Mouse (Mus musculus): ENCODE measurements around the gene Dnajc11. TPM values are rescaled to one million over a fixed set of nuclear protein-coding genes. Genes with fewer than 3 reads are reported as not detected.
A peak's percentile ranks its signal among the peaks of the same experiment; 100 is the strongest.

The Dnajc11 gene
- polyA plus RNA-seq, 1 experiment from 2014 or later = 91.3 TPM

GRCm38 (mm10) chr4:152028456-152028855 lies 95.0 kb downstream of the Dnajc11 start:
- Histone ChIP-seq H3K27ac (ENCODE audit: low read depth, low read length) (no peak overlapping the region), H3K4me2 (ENCODE audit: low read depth) (peak overlapping the region; percentile 94), H3K4me3 (ENCODE audit: low read depth, low read length) (peak overlapping the region; percentile 62), H3K27me3 (ENCODE audit: control insufficient read depth, insufficient read depth, low read length) (no peaks in the 10 kb centered on the region), H3K9ac (ENCODE audit: low read length) (no peak overlapping the region), H3K36me3 (ENCODE audit: control insufficient read depth, insufficient read depth, low read length) (no peaks in the 10 kb centered on the region), H3K4me1 (ENCODE audit: control insufficient read depth, insufficient read depth, low read length) (peaks cover 26% of the 10 kb centered on the region), H3K9me3 (ENCODE audit: control insufficient read depth, low read length) (no peaks in the 10 kb centered on the region)
- ATAC-seq (ENCODE audit: insufficient read depth, low FRiP score, low TSS enrichment) = no peak
- DNase-seq (ENCODE audit: low spot score) = no peak
- 59% methylated on average over 15 of the region's 15 CpGs for WGBS

- Histone ChIP-seq H3K9ac (ENCODE audit: low read length) (no peak overlapping the region), H3K27ac (ENCODE audit: low read depth, low read length) (no peak overlapping the region), H3K4me2 (ENCODE audit: low read depth) (no peak overlapping the region), H3K4me3 (ENCODE audit: low read depth, low read length) (no peak overlapping the region), H3K27me3 (ENCODE audit: control insufficient read depth, insufficient read depth, low read length) (no peaks in the 10 kb centered on the region), H3K9me3 (ENCODE audit: control insufficient read depth, low read length) (no peaks in the 10 kb centered on the region), H3K36me3 (ENCODE audit: control insufficient read depth, insufficient read depth, low read length) (no peaks in the 10 kb centered on the region), H3K4me1 (ENCODE audit: control insufficient read depth, insufficient read depth, low read length) (peaks cover 26% of the 10 kb centered on the region)
- DNase-seq (ENCODE audit: low spot score) (no peak), ATAC-seq (ENCODE audit: insufficient read depth, low FRiP score, low TSS enrichment) (no peak)
- WGBS = 43% methylated on average over 5 of the region's 5 CpGs
Observed at GRCm38 (mm10) chr4:152029087-152029486, 95.6 kb downstream of the Dnajc11 start.

- Histone ChIP-seq H3K4me2 (ENCODE audit: low read depth) (no peak overlapping the region), H3K4me3 (ENCODE audit: low read depth, low read length) (no peak overlapping the region), H3K9me3 (ENCODE audit: control insufficient read depth, low read length) (no peaks in the 10 kb centered on the region), H3K27me3 (ENCODE audit: control insufficient read depth, insufficient read depth, low read length) (no peaks in the 10 kb centered on the region), H3K4me1 (ENCODE audit: control insufficient read depth, insufficient read depth, low read length) (peaks cover 26% of the 10 kb centered on the region), H3K27ac (ENCODE audit: low read depth, low read length) (no peak overlapping the region), H3K36me3 (ENCODE audit: control insufficient read depth, insufficient read depth, low read length) (no peaks in the 10 kb centered on the region), H3K9ac (ENCODE audit: low read length) (no peak overlapping the region)
- ATAC-seq (ENCODE audit: insufficient read depth, low FRiP score, low TSS enrichment) (no peak), DNase-seq (ENCODE audit: low spot score) (no peak)
- WGBS = 85% methylated on average over 4 of the region's 4 CpGs
Observed at GRCm38 (mm10) chr4:152029997-152030396, 96.5 kb downstream of the Dnajc11 start.

Other genes starting within 250 kb of the Dnajc11 start
- gene Camta1, start 71.8 kb upstream of the Dnajc11 start, polyA plus RNA-seq (2014; fragmentation: Nextera tagmentation; extraction: Ambion mirVana) = 131 and 134 TPM in 2 replicates
- 17.4 and 20.3 TPM in 2 replicates for gene Thap3, start 55.3 kb downstream of the Dnajc11 start, polyA plus RNA-seq (2014; fragmentation: Nextera tagmentation; extraction: Ambion mirVana)
- gene Phf13, start 62.6 kb downstream of the Dnajc11 start, polyA plus RNA-seq (2014; fragmentation: Nextera tagmentation; extraction: Ambion mirVana) = 27.6 and 28.8 TPM in 2 replicates
- 4.0 and 4.6 TPM in 2 replicates for gene Klhl21, start 75.1 kb downstream of the Dnajc11 start, polyA plus RNA-seq (2014; fragmentation: Nextera tagmentation; extraction: Ambion mirVana)
- 17.4 and 23.8 TPM in 2 replicates for gene Zbtb48, start 94.0 kb downstream of the Dnajc11 start, polyA plus RNA-seq (2014; fragmentation: Nextera tagmentation; extraction: Ambion mirVana)
- 0.38 and 0.66 TPM in 2 replicates for gene Tas1r1, start 104.9 kb downstream of the Dnajc11 start, polyA plus RNA-seq (2014; fragmentation: Nextera tagmentation; extraction: Ambion mirVana)
- 31.8 and 32.8 TPM in 2 replicates for gene Nol9, start 105.6 kb downstream of the Dnajc11 start, polyA plus RNA-seq (2014; fragmentation: Nextera tagmentation; extraction: Ambion mirVana)
- gene Plekhg5, start 138.8 kb downstream of the Dnajc11 start, polyA plus RNA-seq (2014; fragmentation: Nextera tagmentation; extraction: Ambion mirVana) = 7.2 and 7.3 TPM in 2 replicates
- 0.42 and 0.62 TPM in 2 replicates for gene Tnfrsf25, start 182.2 kb downstream of the Dnajc11 start, polyA plus RNA-seq (2014; fragmentation: Nextera tagmentation; extraction: Ambion mirVana)
- 0.48 and 1.1 TPM in 2 replicates for gene Espn, start 218.7 kb downstream of the Dnajc11 start, polyA plus RNA-seq (2014; fragmentation: Nextera tagmentation; extraction: Ambion mirVana)
- 2.9 and 3.5 TPM in 2 replicates for gene Hes2, start 225.2 kb downstream of the Dnajc11 start, polyA plus RNA-seq (2014; fragmentation: Nextera tagmentation; extraction: Ambion mirVana)
- gene Acot7, start 244.4 kb downstream of the Dnajc11 start, polyA plus RNA-seq (2014; fragmentation: Nextera tagmentation; extraction: Ambion mirVana) = 159 and 173 TPM in 2 replicates

All from neural tube, embryonic 11.5 days (tissue).